Mouse (Mus musculus): ENCODE results near the gene 4921509C19Rik.
A peak's percentile ranks its signal among the peaks of the same experiment; 100 is the strongest.
"Not testable (repeated sequence)": the region's sequence is repeated elsewhere in the genome, so short reads cannot be mapped to it uniquely, and the experiment has no call there.

4921509C19Rik gene

DNA sequence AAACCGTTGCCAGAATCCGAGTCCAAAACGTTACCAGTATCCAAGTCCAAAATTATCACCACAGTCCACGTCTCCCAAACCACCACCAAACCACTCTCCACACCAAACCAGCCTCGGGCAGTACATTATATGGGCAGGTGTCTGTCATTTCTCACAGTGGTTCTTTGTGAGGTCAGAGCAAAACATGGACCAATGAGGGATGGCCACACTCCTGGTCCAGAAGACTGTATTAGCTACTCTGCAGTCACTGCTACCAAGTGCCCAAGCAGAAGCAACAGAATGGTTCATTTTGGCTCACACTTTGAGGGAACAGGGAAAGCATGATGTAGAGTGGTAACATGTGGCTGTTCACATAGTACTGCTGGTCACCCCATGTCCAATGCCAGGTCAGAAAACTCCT is at the start of gene 4921509C19Rik:
Gene 4921509C19Rik (minus strand): TSS at position 101 of the 400 bp plus-strand sequence.
- not testable (repeated sequence) for DNase-seq (ENCODE audit: low read depth)

DNA sequence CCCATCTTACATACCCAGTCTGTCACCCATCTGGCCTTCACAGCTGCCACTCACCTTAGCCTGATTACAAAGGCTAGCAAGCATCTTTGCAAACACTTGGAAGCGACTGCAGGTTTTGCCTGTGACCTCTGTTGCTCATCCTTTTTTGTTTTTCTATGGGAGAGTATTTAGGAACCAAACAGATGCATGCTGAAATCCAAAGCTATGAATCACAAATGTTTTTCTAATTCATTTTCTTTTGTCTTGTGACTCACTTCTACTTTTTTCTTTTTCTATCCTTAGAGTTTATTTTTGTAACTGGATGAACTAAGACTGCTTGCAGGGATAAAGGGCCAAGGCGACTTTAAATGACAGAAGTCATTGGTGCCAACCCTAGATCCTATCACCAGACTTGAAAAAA is 49.6 kb upstream of the 4921509C19Rik start:
- DNase-seq (ENCODE audit: low read depth): no peak

DNA sequence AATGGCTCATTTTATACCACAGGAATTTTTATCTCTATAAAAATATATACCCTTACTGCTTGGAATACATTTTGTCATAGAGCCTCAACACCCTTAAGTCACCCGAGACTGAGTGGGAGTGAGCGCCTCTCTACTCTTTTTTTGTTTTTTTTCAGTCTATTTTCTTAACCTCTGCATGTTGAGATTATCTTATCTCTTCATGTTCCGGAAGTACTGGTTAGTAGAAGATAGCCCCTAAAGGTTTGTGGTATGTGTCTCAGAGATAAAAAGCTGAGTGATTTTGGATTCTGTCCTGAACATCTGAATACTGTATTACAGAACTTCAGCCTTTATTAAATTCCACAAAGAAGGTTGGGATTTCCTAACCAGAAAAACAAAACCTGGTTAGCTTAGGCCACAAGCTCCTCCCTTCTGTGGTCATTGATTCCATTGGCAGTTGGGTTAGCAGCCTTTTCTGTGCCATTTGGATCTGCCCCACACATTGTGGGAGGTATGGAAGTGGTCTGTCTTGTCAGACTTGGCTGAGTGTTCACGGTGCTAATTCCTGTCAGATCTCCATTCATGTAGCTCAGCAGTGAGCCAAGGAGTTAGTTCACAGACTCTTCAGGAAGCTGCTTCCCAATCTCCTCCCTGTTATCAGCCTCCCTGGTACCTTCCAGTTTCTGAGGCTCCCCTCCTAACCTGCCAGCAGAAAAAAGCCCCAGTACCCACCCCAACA is 48.5 kb upstream of the 4921509C19Rik start:
- no peak for DNase-seq (ENCODE audit: low read depth)

DNA sequence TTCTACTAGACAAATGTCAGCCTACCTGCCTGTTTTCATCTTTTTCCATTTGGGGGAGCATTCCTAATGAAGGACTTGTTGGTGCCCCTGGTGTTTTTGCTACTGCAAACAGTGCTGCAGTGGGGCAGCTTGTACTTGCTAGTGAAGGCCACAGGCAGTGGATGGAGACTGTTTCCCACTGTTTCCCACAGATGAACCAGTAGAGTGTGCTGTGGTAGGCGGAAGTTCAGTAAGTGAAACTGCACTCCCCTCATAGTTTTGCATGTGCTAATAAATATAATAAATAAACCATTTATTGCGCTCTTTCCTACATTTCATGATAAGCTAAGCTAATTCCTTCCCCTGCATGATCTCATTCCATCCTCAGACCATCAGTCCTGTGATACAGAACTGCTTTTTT is 43.0 kb upstream of the 4921509C19Rik start:
- DNase-seq (ENCODE audit: low read depth): no peak

DNA sequence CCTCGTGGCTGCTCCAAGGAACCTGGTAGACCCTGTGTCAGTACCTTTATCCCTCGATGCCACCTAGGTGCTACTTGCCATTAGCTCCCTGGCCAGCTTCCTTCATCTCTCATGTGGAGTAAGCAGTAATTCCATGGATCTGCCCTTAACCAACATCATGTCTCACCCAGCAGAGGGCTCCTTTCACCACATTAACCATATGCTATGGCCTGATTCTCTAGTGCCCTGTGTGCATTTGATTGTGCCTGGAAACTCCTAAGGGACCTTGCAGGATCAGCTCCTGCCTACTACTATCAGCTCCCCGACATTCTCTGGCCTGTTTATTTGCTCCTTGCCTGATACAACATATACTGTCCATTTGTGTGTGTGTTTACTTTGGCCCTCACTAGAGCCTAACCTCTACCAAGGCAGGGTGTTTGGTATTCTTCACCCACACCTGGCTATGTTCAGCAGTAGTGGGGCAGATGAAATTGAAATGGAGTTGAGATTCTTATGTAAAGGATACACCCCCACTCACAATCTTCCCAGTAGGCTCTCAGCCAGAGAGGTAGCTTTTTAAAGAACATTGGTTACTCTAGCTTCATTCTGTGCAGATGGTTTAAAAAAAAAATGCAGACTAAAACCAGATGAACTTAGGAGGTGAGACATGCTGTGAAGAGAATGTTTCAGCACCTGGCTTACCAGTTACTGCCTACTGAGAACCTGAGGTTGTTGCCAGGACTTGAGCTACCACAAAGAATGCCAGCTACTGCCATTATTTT is 37.8 kb upstream of the 4921509C19Rik start:
- no peak for DNase-seq (ENCODE audit: low read depth)

DNA sequence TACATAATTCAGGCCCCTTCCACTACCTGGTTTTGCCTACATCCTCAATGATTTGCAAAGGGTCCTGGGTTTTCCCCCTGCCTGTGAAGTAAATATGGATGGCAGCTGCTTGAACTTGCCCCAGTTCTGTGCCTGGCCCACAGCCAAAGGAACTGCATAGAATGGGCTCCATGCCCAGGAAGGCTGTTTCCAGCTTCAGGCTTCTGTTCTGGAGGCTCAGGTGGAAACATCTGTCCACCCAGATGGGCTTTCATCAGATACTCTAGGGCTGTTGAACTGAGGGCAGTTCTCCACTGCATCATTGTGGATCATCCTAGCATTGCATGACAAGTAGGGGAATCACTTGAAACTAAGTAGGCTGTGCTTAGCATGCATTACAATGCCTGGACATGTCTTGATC is 36.2 kb upstream of the 4921509C19Rik start:
- no peak for DNase-seq (ENCODE audit: low read depth)

DNA sequence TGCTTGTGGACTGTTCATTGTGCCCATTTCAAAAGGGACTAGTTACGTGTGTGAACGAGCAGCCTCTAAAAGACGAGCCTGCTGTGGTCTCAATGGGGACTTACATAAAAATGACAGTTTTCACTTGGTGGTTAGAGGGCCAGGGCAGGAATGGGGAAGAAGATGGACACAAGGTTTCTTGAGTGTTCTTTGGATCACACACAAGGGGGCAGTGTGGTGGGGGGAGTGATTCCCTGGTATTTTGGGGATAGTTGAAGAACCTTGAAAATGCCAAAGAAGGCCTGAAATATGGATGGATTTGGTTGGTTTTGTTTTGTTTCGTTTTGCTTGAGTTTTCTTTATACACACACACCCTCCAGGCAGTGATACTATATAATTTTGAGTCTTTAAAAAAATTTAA is 28.3 kb upstream of the 4921509C19Rik start:
- no peak for DNase-seq (ENCODE audit: low read depth)

DNA sequence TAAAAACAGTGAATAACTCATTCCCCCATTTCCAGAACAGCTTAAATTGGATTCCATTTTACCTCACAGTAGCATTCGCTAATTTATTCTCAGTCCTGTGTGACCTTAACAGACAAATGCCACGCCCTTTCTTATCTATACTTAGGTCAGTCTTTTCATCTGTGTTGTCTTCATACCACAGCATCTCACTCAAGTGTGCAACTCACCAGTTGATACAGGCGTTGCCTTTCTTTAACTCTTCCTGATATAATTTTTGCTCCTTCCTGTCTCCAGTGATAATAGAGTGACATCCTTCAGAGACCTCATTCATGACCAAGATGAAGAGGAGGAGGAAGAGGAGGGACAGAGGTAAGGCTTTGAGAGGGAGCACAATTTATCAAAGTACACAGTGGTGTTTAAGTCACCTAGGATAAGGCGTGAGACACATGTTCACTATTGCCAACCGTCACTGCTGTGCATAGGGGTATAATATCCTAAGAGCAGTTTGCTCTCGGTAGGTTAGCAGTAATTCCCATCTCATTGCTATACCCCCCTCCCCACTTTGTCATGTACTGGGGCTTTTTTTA is 24.6 kb upstream of the 4921509C19Rik start:
- DNase-seq (ENCODE audit: low read depth): peak; percentile 36

DNA sequence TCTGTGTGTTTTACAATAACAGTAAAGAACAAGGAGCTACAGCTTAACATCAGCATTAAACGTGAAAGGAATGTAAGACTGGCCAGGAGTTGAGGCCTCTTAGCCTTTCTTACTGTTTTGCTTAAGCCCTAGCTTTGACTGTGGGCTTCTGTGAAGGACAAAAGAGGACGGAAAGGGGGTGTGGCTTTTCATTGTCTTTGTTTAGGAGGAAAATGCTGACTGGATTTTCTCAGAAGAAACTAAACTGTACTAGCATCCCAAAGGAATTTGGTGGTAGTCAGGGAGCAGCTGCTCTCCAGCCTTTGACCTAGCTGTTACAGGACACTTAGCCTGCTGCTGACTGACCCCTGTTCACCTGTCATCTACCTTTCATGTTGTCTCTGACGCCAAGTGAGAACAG is 22.4 kb upstream of the 4921509C19Rik start:
- no peak for DNase-seq (ENCODE audit: low read depth)

DNA sequence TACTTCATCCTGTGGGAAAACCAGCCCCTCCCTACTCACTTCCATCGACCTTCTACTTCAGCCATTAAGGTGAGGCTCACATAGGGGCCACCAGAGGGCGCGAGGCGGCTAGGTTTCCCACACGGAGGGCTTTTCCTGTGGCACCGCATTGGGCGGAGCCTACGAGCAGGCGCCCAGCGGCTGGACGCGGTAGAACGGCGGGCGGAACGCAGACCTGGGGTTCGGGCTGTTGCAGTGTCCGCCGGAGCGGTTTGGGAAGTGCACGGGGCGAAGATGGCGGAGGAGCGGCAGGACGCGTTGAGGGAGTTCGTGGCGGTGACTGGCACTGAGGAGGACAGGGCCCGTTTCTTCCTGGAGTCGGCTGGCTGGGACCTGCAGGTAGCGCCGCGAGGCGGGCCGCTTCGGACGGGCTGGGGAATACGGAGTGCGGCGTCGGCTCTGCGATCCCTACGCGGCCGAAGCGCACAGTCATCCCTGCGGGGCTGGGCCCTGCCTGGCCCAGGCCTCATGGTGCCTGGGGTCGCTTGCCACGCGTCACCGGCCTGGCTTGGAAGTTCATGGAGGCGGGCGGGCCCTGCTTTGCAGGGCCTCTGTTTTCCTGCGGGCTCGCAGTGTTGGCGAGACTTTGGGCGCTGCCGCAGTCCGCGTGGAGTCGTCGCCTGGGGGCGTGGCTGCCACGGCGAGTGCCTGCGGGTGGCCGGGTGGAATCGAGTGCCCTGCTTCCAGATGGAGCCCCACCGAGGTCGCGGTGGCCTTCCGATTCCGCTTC is 18.3 kb upstream of the 4921509C19Rik start, which contains the start of gene Nsfl1c:
Gene Nsfl1c (plus strand): TSS at position 148 of the 769 bp plus-strand sequence.
- peak; percentile 84 for DNase-seq (ENCODE audit: low read depth)

DNA sequence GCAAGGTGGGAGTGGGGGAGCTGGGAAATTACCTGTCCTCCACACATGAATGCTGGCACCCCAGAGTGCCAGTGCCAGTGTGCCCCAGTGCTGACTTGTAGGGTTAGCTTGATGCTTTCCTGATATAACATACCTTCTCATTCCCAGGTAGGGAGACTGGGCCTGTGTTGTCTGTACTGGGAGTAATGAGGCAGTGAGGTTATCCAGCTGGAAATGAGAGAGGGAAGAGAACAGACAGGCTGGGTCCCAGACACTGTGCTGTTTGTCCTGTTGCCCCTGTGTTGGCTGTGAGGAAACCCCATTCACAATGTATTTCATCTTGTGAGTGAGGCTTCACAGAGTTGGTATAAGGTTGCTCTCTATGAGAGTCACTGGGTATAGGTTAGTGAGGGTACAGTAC is 10.5 kb upstream of the 4921509C19Rik start:
- DNase-seq (ENCODE audit: low read depth): no peak

DNA sequence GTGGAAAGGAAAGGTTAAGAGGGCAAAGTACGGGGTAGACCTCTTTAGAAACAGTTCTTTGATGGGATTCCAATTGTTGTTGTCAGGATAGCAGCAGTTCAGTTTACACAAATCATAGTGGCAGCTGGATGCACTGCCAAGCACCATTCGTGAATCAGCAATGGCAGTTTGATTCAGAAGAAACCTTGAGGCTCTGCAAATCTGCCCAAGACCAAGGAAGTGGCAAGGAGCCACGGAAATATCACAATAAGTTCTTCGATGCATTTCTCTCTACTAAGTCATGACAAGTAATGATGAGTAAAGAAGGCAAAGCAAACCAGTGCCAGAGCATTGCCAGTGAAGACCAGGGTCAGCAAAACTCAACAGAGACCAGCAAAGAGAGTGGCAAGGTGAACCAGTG is 41.0 kb downstream of the 4921509C19Rik start:
- DNase-seq (ENCODE audit: low read depth): not testable (repeated sequence)

DNA sequence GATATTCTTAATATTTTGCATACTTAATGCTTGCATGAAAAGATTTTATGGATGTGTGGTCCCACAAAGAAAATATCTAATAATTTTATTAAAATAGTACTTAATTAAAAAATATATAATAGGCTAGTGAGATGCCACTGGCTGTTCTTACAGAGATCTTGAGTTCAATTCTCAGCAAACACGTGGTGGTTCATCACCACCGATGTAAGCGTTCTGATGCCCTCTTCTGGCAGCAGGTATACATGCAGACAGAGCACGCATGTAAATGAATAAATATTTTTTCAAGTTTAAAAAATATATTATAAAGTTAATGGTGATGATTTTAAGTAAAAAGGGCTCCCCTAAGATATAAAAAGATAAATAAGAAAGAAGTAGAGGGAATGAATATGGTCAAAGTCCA is 41.8 kb downstream of the 4921509C19Rik start:
- DNase-seq (ENCODE audit: low read depth): peak; percentile 3
